Mouse (Mus musculus) testis, adult 2 months (tissue): ENCODE data around the gene Thada.

Experiments
- CTCF ChIP-seq: fragments of 200-500 bp; IDR thresholded peaks from 2 replicates; pipeline ENCODE4 v1.5.1; 2012; ENCODE audit warnings: low read depth, mild to moderate bottlenecking, inconsistent platforms, low read length, moderate library complexity; ENCODE audit not compliant: control insufficient read depth, insufficient read depth, insufficient replicate concordance
- POLR2A ChIP-seq: fragments of 200-500 bp; IDR thresholded peaks from 2 replicates; pipeline ENCODE4 v1.6.1; 2012; ENCODE audit warnings: low read depth, mild to moderate bottlenecking, inconsistent platforms, low read length, moderate library complexity; ENCODE audit not compliant: control insufficient read depth

DNA sequence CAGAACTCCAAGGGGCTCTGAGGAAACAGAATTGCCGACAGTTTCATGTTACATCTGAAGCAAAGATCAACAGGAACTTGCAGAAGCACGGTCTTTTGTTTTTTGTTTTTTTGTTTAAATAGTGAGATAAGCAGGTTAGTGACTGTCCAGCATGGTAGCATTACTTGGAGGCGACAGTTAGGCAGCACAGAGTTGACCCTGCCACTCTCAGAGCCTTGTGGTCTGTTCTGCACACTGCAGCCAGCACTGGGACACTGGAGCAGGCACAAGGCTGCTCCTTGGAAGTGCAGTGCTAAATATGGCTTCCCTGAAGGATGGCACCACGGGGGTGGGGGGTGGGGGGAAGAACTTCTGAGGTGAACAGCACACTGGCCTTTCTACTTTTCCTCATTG lies 271.0 kb downstream of the Thada start:
- no peak for TF ChIP-seq CTCF
- TF ChIP-seq POLR2A, result no peak
